Mouse (Mus musculus): ENCODE measurements around the gene Ppp1r27. TPM values are rescaled to one million over a fixed set of nuclear protein-coding genes. Genes with fewer than 3 reads are reported as not detected.
A peak's percentile ranks its signal among the peaks of the same experiment; 100 is the strongest.

Gene Ppp1r27
- polyA plus RNA-seq, 1 experiment from 2014 or later = not detected

DNA sequence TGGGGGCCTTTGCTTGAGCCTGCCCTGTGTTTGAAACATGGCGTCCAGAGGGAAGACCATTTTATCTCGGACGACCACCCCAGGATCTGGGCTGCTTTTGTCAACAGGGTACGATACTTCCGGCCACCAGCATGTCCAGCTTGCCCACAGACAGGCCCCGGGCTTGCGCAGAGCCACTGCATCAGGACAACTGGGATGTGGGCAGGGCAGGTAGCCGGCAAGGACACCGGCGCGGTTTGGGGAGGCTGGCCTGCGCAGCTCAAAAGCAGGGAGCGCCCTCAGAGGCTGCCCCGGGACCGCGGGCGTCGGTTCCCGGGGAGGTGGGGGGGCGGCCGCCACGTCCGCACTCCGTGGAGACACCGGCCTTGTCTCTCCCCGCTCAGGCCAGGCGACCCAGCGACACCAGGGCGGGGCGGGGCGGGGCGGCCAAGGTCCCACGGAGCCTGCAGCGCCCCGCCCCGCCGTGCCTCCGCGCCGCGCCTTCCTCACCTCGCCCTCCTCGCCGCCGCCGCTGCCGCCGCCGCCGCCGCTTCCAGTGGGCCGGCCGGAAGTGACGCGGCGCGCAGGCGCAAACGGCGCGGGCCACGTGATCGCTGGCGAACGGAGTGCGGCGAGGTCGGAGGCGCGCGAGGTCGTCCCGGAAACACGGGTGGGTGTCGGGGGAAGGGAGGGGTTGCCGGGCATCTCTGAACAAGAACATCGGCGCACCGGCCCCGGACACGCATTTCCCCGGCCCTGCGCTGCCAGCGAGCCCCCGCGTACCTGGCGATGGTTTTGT is 1.6 kb downstream of the Ppp1r27 start, which contains the start of gene Mcrip1:
Gene Mcrip1 (minus strand): TSS at position 560 of the 778 bp plus-strand sequence.
- Histone ChIP-seq H3K4me2 (ENCODE audit: low read depth, low read length) (peak within 1 kb of the TSS; percentile 91), H3K27me3 (replicated peaks; ENCODE audit: control insufficient read depth, insufficient read depth, low read length) (no peaks in the 10 kb centered on the region), H3K9me3 (ENCODE audit: control insufficient read depth, low read length) (no peaks in the 10 kb centered on the region), H3K4me1 (ENCODE audit: control insufficient read depth, insufficient read depth, low read length) (peaks cover 29% of the 10 kb centered on the region), H3K27ac (ENCODE audit: low read length) (peak within 1 kb of the TSS; percentile 98), H3K9ac (ENCODE audit: low read depth, low read length) (peak within 1 kb of the TSS; percentile 98), H3K4me3 (ENCODE audit: low read length) (peak within 1 kb of the TSS; percentile 86), H3K36me3 (ENCODE audit: control insufficient read depth, insufficient read depth, low read length) (0 out of 2 replicates have a peak, but pooled peaks cover 4% of the 10 kb centered on the region)
- ATAC-seq = peak; percentile 84
- 1% methylated on average over 65 of the region's 87 CpGs for WGBS

DNA sequence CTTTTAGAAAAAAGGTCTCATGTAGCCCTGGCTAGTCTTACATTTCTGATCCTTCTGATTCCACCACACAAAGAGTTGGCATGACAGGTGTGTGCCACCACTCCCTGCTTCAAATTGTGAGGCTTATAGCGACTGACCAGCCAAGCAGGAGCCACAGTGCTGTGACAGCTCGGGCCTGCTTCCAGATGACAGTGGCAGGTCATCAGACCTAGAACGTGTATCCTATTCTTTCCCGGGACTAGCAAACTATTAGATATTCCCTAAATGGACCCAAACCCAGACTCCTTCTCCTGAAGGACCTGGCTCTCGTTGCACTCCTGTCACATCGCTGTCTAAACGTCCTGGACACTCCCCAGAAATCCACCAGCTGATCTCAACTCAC is 2.2 kb downstream of the Ppp1r27 start:
- H3K27me3 ChIP-seq (replicated peaks; ENCODE audit: control insufficient read depth, insufficient read depth, low read length) = no peaks in the 10 kb centered on the region
- ATAC-seq = 0 out of 2 replicates have a peak, but pooled peaks have one; percentile 0
- H3K4me3 ChIP-seq (ENCODE audit: low read length) = peak overlapping the region; percentile 86
- H3K4me2 ChIP-seq (ENCODE audit: low read depth, low read length) = peak overlapping the region; percentile 91
- H3K9me3 ChIP-seq (ENCODE audit: control insufficient read depth, low read length) = no peaks in the 10 kb centered on the region
- 0 out of 2 replicates have a peak, but pooled peaks cover 7% of the 10 kb centered on the region for H3K36me3 ChIP-seq (ENCODE audit: control insufficient read depth, insufficient read depth, low read length)
- WGBS = 16% methylated on average over 7 of the region's 7 CpGs
- peak overlapping the region; percentile 98 for H3K27ac ChIP-seq (ENCODE audit: low read length)
- H3K9ac ChIP-seq (ENCODE audit: low read depth, low read length) = peak overlapping the region; percentile 98
- peaks cover 29% of the 10 kb centered on the region for H3K4me1 ChIP-seq (ENCODE audit: control insufficient read depth, insufficient read depth, low read length)

DNA sequence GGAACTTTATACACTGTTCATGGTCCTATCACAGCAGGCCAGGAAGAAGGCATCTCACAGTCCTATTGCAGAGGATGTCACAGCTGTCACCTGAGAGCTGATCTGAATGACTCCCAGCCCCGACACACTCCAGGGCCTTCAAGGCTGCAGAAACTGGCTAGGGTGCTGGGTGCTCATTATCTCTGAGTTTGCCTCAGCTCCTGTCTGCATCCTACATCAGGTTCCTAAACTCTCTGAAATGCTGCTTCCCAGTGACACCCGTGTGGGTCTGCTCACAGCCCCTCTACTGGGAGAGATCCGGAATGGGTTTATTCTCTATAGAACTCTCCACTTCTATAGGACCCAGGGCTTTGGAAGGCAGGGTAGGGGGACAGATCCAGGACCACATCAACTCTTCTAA is 2.7 kb downstream of the Ppp1r27 start:
- H3K4me2 ChIP-seq (ENCODE audit: low read depth, low read length) = peak overlapping the region; percentile 91
- no peak for ATAC-seq
- peak overlapping the region; percentile 98; the same call in 1 of the 2 replicates for H3K27ac ChIP-seq (ENCODE audit: low read length)
- 70% methylated on average over 3 of the region's 3 CpGs for WGBS
- no peaks in the 10 kb centered on the region for H3K27me3 ChIP-seq (replicated peaks; ENCODE audit: control insufficient read depth, insufficient read depth, low read length)
- H3K4me3 ChIP-seq (ENCODE audit: low read length) = peak overlapping the region; percentile 86
- H3K36me3 ChIP-seq (ENCODE audit: control insufficient read depth, insufficient read depth, low read length) = 0 out of 2 replicates have a peak, but pooled peaks cover 7% of the 10 kb centered on the region
- peaks cover 29% of the 10 kb centered on the region for H3K4me1 ChIP-seq (ENCODE audit: control insufficient read depth, insufficient read depth, low read length)
- no peaks in the 10 kb centered on the region for H3K9me3 ChIP-seq (ENCODE audit: control insufficient read depth, low read length)
- peak overlapping the region; percentile 98 for H3K9ac ChIP-seq (ENCODE audit: low read depth, low read length)

DNA sequence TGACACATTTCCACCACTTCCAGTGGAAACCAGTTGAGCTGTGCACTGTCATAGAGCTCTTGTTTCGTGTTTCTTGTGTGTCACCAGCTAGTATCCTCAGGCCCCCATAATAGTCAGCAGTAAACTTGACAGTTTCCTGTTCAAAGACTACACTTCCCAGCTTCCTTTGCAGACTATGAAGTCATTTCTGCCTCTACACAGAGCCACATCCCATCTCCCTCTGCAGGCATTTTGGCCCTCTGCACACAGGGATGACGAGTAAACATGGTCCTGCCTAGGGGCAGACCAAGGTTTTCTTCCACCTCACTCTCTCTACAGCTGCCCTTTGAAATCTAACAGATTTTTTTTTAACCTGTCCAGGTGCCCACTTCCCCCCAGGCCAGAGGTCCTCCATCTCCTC is 3.5 kb downstream of the Ppp1r27 start:
- Histone ChIP-seq H3K36me3 (ENCODE audit: control insufficient read depth, insufficient read depth, low read length) (peaks cover 14% of the 10 kb centered on the region), H3K9ac (ENCODE audit: low read depth, low read length) (no peak overlapping the region), H3K27me3 (replicated peaks; ENCODE audit: control insufficient read depth, insufficient read depth, low read length) (no peaks in the 10 kb centered on the region), H3K9me3 (ENCODE audit: control insufficient read depth, low read length) (no peaks in the 10 kb centered on the region), H3K4me3 (ENCODE audit: low read length) (no peak overlapping the region), H3K4me2 (ENCODE audit: low read depth, low read length) (no peak overlapping the region), H3K4me1 (ENCODE audit: control insufficient read depth, insufficient read depth, low read length) (peaks cover 29% of the 10 kb centered on the region), H3K27ac (ENCODE audit: low read length) (0 out of 2 replicates have a peak overlapping the region, but pooled peaks have one; percentile 19)
- 54% methylated on average over 2 of the region's 2 CpGs for WGBS
- no peak for ATAC-seq

DNA sequence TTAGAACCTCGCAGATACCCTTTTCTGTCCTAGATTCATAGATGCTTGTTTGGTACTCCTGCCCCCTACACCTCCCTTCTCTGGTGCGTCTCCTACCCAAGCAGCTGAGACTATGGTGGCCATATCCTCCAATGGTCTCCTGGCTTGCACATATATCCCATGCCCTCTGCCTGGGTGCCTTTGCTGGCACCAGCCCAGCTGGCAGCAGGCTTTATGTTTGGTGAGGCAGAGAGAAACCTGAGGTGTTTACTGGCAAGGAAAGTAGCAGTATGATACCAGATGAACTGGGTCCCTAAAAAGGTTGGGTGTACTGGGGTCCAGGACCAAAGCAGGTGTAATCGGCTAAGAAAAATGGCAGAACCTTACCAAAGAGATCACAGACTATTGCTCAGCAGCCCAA is 5.0 kb downstream of the Ppp1r27 start:
- Histone ChIP-seq H3K4me2 (ENCODE audit: low read depth, low read length) (no peak overlapping the region), H3K36me3 (ENCODE audit: control insufficient read depth, insufficient read depth, low read length) (peaks cover 15% of the 10 kb centered on the region), H3K4me1 (ENCODE audit: control insufficient read depth, insufficient read depth, low read length) (peaks cover 31% of the 10 kb centered on the region), H3K27me3 (replicated peaks; ENCODE audit: control insufficient read depth, insufficient read depth, low read length) (no peaks in the 10 kb centered on the region), H3K4me3 (ENCODE audit: low read length) (no peak overlapping the region), H3K9ac (ENCODE audit: low read depth, low read length) (no peak overlapping the region), H3K27ac (ENCODE audit: low read length) (peak overlapping the region; percentile 43; the same call in 1 of the 2 replicates), H3K9me3 (ENCODE audit: control insufficient read depth, low read length) (no peaks in the 10 kb centered on the region)
- ATAC-seq = no peak
- 90% methylated on average over 3 of the region's 3 CpGs for WGBS

DNA sequence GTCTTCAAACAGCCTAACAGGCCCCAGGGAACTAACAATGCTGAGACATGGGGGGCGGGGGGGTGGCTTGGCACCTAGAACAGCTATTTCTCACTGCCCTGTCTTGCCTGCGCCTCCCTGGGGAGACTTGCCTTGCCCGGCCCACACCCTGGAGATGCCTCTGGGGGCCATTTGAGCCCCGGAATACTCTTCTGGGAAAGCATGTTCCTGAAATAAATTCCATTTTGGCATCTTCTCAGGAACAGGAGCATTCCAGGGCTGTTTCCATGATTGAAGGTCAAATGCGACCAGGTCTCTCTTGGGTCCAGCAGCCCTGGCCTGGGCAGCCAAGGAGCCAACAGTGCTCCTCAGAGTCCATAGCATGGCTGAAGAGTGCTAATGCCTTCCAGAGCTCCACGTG is 8.6 kb downstream of the Ppp1r27 start:
- no peak overlapping the region for H3K9ac ChIP-seq (ENCODE audit: low read depth, low read length)
- H3K27ac ChIP-seq (ENCODE audit: low read length) = no peak overlapping the region
- no peak overlapping the region for H3K4me2 ChIP-seq (ENCODE audit: low read depth, low read length)
- H3K4me3 ChIP-seq (ENCODE audit: low read length) = no peak overlapping the region
- ATAC-seq = no peak
- peaks cover 31% of the 10 kb centered on the region for H3K4me1 ChIP-seq (ENCODE audit: control insufficient read depth, insufficient read depth, low read length)
- WGBS = 82% methylated on average over 6 of the region's 6 CpGs
- H3K9me3 ChIP-seq (ENCODE audit: control insufficient read depth, low read length) = no peaks in the 10 kb centered on the region
- H3K36me3 ChIP-seq (ENCODE audit: control insufficient read depth, insufficient read depth, low read length) = peaks cover 15% of the 10 kb centered on the region
- no peaks in the 10 kb centered on the region for H3K27me3 ChIP-seq (replicated peaks; ENCODE audit: control insufficient read depth, insufficient read depth, low read length)

DNA sequence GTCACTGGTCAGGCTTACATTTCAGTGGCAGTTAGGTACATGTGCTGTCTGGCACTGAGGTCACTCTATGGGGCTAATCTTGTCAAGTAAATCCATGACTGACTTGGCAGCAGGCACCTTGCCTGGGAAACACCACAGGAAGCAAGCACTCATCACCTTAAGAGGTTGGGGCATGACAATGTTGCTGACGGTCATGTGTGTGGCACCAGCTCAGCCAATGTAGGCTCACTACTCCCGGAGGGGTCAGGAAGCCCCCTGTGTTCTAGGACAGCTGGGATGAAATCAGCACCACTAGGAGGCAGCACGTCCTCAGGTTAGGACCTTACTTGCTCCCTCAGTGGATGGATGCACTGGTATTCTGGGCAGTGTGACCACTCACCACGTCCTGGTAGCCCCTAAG is 9.0 kb downstream of the Ppp1r27 start:
- Histone ChIP-seq H3K36me3 (ENCODE audit: control insufficient read depth, insufficient read depth, low read length) (peaks cover 15% of the 10 kb centered on the region), H3K9ac (ENCODE audit: low read depth, low read length) (no peak overlapping the region), H3K4me1 (ENCODE audit: control insufficient read depth, insufficient read depth, low read length) (peaks cover 29% of the 10 kb centered on the region), H3K9me3 (ENCODE audit: control insufficient read depth, low read length) (no peaks in the 10 kb centered on the region), H3K4me3 (ENCODE audit: low read length) (no peak overlapping the region), H3K27ac (ENCODE audit: low read length) (no peak overlapping the region), H3K27me3 (replicated peaks; ENCODE audit: control insufficient read depth, insufficient read depth, low read length) (no peaks in the 10 kb centered on the region), H3K4me2 (ENCODE audit: low read depth, low read length) (no peak overlapping the region)
- no peak for ATAC-seq
- WGBS = 50% methylated on average over 4 of the region's 4 CpGs

DNA sequence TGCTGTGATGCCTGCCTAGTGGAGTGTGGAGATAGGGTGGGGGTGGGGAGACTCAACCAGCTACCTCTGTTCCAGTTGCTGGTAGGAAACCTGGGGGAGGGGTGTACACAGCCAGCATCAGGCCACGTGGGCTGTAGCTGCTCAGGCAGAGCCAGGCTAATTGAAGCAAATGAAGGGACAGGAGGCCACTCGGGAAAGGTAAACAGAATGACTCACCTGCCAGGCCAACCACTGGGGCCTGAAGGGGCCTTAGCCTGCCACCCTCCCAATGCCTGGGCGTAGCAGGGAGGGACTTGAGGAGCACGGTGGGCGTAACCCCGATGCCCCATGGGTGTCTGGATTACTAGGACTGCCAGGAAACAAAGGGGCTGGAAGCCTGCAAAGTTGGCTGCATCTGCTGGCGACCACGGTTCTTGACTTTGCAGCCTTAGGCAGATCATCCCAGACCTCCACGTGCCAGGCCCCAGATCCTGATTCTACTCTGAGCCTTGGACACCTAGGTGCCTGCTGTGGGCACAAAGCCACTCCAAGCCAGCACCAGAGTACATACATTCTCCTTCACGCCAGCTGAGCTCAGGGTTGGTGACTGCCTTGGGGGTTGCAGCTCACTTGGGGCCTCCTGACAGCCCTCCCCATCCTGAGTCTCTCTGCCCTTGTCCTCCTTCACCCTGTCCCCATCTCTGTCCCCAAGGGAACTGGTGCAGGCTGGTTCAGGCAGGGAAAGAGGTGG is 11.5 kb downstream of the Ppp1r27 start:
- ATAC-seq = peak; percentile 92
- Histone ChIP-seq H3K9ac (ENCODE audit: low read depth, low read length) (0 out of 2 replicates have a peak overlapping the region, but pooled peaks have one; percentile 44), H3K4me3 (ENCODE audit: low read length) (no peak overlapping the region), H3K27me3 (replicated peaks; ENCODE audit: control insufficient read depth, insufficient read depth, low read length) (no peaks in the 10 kb centered on the region), H3K27ac (ENCODE audit: low read length) (peak overlapping the region; percentile 72), H3K4me1 (ENCODE audit: control insufficient read depth, insufficient read depth, low read length) (peaks cover 24% of the 10 kb centered on the region), H3K9me3 (ENCODE audit: control insufficient read depth, low read length) (no peaks in the 10 kb centered on the region), H3K36me3 (ENCODE audit: control insufficient read depth, insufficient read depth, low read length) (peaks cover 11% of the 10 kb centered on the region), H3K4me2 (ENCODE audit: low read depth, low read length) (peak overlapping the region; percentile 17; the same call in 1 of the 2 replicates)
- 21% methylated on average over 10 of the region's 10 CpGs for WGBS

DNA sequence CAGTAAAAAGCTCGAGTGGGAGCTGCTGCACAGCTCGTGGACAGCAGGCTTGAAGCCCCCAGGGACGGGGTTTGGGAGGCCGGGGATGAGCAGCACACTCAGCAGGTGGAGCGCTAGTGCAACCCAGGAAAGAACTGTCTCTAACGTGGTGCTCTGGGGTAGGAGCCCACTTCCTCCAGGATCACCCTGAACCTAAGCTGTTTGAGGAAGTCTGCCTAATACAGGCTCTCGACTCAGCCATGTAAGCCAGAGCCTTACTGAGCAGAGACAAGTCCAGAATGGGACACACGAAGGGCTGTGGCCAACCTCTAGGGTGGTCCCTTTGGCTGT is 12.0 kb downstream of the Ppp1r27 start:
- peak overlapping the region; percentile 44; the same call in 1 of the 2 replicates for H3K9ac ChIP-seq (ENCODE audit: low read depth, low read length)
- H3K36me3 ChIP-seq (ENCODE audit: control insufficient read depth, insufficient read depth, low read length) = peaks cover 8% of the 10 kb centered on the region
- no peak overlapping the region for H3K4me3 ChIP-seq (ENCODE audit: low read length)
- no peak overlapping the region for H3K4me2 ChIP-seq (ENCODE audit: low read depth, low read length)
- ATAC-seq = no peak
- peak overlapping the region; percentile 49; the same call in 1 of the 2 replicates for H3K27ac ChIP-seq (ENCODE audit: low read length)
- peaks cover 24% of the 10 kb centered on the region for H3K4me1 ChIP-seq (ENCODE audit: control insufficient read depth, insufficient read depth, low read length)
- no peaks in the 10 kb centered on the region for H3K9me3 ChIP-seq (ENCODE audit: control insufficient read depth, low read length)
- WGBS = 40% methylated on average over 8 of the region's 8 CpGs
- H3K27me3 ChIP-seq (replicated peaks; ENCODE audit: control insufficient read depth, insufficient read depth, low read length) = no peaks in the 10 kb centered on the region
